Mouse (Mus musculus) embryonic fibroblast, embryonic 13.5 days (primary cell): ENCODE results near the gene Bahcc1.

Experiments
- CTCF ChIP-seq: IDR thresholded peaks from 2 replicates; pipeline ENCODE4 v1.5.1; 2011; ENCODE audit warnings: mild to moderate bottlenecking, control low read depth, low read length, moderate library complexity, borderline replicate concordance; ENCODE audit not compliant: insufficient read depth
- POLR2A ChIP-seq: IDR thresholded peaks from 2 replicates; pipeline ENCODE4 v1.6.1; 2011; ENCODE audit warnings: low read depth, mild to moderate bottlenecking, control low read depth, low read length, moderate library complexity

- TF ChIP-seq CTCF (no peak), POLR2A (no peak)
Measured at GRCm38 (mm10) chr11:120240941-120241890, 8.5 kb downstream of the Bahcc1 start.
